Mouse (Mus musculus): ENCODE results near the gene Olfr1487.
"Not testable (repeated sequence)": the region's sequence is repeated elsewhere in the genome, so short reads cannot be mapped to it uniquely, and the experiment has no call there.

Olfr1487 gene

DNA sequence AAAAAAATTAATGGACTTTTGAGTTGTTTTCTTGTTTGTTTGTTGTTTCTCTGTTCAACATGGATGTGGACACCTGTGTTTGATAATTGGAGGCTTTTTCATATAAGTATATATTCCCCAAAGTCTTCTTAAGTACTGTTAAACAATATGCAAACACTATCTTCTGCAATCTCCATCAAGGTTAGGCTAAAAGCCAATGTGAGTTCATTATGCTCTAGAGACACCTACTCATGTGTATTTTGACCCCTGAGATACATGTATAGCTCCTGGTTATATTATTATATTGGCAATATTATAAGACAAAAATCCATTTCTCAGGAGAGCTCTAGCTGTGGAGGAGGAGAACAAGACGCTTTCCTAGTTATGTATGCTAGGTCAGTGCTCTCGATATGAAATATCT is at the start of gene Olfr1487:
TSS of gene Olfr1487 (plus strand) at position 301 of the 400 bp plus-strand sequence.
- not testable (repeated sequence) for ATAC-seq (ENCODE audit: low TSS enrichment)

DNA sequence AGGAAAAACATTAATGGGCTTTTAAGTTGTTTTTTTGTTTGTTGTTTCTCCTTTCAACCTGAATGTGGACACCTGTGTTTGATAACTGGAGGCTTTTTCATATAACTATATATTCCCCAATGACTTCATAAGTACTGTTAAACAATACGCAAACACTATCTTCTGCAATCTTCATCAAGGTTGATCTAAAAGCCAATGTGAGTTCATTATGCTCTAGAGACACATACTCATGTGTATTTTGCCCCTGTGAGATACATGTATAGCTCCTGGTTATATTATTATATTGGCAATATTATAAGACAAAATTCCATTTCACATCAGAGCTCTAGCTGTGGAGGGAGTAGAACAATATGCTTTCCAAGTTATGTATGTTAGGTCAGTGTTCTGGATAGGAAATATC is 34.0 kb upstream of the Olfr1487 start, which contains the start of gene Olfr1484:
TSS of gene Olfr1484 (plus strand) at position 301 of the 400 bp plus-strand sequence.
- no peak for ATAC-seq (ENCODE audit: low TSS enrichment)

DNA sequence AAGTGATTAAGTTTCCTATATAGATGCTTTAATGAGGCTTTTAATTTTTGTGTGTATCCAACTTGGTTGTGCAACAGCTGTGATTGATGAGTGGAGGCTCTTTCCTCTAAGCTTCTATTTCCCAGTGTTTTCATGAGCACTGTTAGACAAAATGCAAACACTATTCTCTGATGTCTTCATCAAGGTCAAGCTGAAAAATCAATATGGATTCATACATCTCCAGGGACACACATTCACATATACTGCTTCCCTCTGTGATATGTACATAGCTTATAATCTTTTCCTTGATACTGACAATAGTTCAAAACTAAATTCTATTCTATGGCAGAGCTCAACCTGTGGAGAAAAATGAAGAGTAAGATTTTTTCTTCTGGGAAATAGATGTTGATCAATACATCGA is 14.1 kb downstream of the Olfr1487 start, which contains the start of gene Olfr1489:
TSS of gene Olfr1489 (plus strand) at position 301 of the 400 bp plus-strand sequence.
- ATAC-seq (ENCODE audit: low TSS enrichment): no peak

DNA sequence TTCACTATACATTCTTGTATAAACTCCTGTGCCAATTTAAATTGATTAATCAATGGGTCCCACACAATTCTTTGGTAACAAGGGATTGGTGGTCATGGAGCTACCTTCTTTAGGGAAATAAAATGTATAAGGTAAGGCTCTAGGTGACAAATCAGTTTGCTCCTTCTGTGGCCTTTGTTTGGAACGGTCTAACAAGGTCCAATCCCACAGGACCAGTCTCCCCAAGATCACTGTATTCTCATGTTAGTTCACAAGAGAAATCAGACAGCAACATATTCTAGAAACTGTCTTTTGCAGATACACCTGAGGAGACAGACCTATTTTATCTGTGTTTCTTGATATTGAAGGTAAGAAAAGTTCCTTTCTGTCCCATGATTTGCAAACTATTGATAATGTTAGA is 33.6 kb downstream of the Olfr1487 start, which contains the start of gene Olfr1490:
TSS of gene Olfr1490 (plus strand) at position 301 of the 400 bp plus-strand sequence.
- ATAC-seq (ENCODE audit: low TSS enrichment): no peak

Data from frontal cortex, adult (tissue).